Mouse (Mus musculus) ES-E14 (cell line): ENCODE data around the gene Armc7.

ENCODE experiments used
- ZC3H11A ChIP-seq: IDR thresholded peaks from 2 replicates; pipeline ENCODE4 v1.6.1; 2012; ENCODE audit warnings: low read depth, mild to moderate bottlenecking, inconsistent platforms, low read length, borderline replicate concordance
- ZNF384 ChIP-seq: IDR thresholded peaks from 2 replicates; pipeline ENCODE4 v1.6.1; 2012; ENCODE audit warnings: low read depth, low read length, inconsistent platforms

DNA sequence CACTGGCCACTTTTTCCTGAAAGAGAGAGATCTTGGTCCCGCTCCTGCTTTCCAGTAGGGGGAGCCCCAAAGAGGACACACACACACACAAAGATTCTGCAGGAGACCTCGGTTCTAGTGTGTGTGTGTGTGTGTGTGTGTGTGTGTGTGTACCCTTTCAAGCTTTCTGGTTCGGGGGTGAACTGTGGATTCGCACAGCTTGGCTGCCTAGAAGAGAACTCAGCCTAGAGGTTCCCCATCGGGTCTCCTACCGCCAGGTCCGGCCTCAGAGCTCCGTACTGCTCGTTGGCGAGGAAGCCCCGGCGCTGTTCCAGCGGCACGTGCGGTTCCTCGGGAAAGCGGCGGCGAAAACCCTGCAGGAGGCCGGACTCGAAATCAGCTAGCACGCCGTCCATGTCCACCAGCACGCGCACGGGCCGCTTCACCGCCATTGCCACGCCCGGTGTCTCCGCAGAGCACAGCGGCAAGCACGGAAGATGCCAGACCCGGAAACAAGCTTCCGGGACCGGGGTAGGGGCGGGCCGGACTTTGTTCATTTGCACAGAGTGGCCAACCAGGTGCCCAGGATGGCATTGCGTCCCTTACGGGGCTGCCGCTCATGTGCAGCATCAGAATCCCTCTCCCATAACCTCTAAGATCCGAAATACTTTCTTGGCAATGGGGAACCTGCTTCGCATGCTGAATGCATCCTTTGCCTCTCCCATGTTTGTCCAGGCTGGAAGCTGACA lies 16.1 kb downstream of the Armc7 start, which contains the start of gene Nt5c:
- TF ChIP-seq ZNF384 (no peak), ZC3H11A (no peak)
